Mouse (Mus musculus) embryo, embryonic 11 days (tissue): ENCODE measurements around the gene Usp29.
"Not testable (repeated sequence)": the region's sequence is repeated elsewhere in the genome, so short reads cannot be mapped to it uniquely, and the experiment has no call there.

Experiments used
- DNase-seq: peaks from one replicate; pipeline ENCODE4 v3.0.0-alpha.2; 2015

Gene Usp29

DNA sequence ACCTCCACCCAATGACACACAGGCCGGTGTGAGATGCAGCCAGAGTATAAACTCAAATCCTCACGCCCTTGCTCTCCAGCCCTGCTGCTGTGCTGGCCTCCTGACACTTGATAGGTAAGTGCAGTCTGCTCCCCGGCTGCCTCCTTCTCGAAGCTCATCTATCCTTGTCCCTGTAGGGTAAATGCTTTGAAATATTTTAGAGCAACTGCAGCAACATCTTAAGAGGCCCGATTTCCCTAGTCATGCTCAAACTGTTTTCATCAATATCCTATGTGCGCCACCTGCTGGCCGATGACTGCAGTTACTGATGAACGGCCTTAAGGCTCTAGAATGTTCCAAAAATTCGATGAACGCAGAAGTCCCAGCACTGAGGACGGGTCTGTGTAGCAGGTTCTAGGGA, 206.7 kb downstream of the Usp29 start:
- peak; percentile 89 for DNase-seq

DNA sequence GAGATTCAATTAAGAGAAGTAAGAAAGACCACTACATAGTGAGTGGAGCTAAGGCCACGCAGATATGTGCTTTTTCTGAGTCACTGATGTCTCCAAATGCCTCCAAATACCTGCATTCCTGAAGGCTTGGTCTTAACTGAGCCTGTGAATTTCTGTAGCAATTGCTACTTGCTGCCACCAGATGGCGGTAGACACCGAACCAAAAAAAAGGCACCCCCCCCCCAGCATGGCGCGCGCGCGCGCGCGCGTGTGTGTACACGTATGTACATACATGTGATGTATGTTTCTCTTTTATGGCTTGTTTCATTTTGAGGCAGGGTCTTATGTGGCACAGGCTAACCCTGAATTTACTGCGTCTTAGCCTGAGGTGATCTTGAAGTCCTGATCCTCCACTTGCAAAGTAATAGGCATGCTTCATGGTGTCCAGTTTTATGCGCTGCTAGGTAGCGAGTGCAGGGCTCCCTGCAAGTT, 210.4 kb downstream of the Usp29 start:
- DNase-seq = peak; percentile 70

DNA sequence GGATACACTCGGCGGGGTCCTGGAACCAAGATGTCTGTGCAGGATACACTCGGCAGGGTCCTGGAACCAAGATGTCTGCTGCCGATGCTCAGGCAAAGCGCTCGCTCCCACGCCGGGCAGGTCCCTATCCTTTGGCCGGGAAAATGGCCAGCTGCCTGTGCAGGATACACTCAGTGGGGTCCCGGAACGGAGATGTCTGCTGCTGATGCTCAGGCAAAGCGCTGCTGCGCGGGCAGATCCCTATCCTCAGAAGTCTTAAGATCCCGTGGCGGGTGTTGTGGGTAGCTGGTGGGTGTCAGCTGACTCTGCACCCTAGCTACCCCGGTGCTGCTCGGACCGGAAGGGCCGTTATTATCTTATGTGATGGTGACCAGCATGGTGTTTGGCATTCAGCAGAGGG, 217.7 kb downstream of the Usp29 start:
- DNase-seq = not testable (repeated sequence)

DNA sequence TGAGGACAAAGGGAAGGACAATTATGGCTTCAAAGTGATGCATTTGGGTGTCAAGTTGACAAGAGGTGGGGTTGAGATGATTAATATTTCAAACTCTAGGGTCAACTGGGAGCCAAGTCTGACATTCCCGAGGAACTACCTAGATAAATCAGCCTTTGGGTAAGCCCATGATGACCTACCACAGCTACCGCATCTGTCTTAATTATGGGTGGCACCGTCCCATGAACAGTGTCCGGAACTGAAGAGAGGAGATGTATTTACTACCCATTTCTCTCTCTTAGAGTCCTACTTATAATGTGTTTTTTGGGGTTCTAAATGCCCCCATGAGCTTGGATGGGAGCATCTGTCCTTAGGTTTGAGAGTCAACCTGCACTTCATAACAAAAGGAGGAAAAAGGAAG, 226.2 kb downstream of the Usp29 start:
- no peak for DNase-seq

DNA sequence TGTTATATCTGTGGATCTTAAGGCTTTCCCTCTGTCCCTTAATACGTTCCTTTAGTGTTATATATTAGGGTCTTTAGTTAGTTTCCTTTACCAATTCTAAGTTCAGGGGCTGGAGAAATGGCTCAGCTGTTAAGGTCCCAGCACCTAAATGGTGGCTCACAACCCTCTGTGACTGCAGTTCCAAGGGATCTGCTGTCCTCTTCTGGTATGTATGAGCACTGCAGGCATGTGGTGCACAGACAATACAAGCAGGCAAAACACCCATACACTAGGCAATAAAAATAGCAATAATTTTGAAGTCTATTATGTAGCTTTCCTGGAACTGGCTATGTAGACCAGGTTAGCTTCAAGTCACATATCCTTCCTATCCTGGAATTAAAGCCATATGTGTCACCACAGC, 228.2 kb downstream of the Usp29 start:
- DNase-seq = no peak

DNA sequence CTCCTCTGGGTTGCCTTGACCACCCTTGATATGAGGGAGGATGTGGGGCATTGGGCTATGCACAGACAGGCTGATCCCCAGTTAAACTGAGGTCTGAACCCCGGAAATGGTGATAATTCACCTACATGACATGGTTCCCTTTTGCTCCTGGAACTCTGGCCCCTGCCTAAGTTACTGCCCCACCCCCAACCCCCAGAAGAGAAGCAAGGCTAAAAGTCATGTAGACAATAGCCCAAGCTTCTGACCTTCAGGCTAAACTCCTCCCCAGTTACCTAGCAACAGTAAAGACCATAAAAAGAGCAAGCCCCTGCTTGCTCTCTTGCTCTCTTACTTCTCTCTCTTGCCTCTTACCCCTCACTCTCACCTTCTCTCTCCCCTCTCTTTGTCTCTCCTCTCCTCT, 243.2 kb downstream of the Usp29 start:
- DNase-seq = no peak

DNA sequence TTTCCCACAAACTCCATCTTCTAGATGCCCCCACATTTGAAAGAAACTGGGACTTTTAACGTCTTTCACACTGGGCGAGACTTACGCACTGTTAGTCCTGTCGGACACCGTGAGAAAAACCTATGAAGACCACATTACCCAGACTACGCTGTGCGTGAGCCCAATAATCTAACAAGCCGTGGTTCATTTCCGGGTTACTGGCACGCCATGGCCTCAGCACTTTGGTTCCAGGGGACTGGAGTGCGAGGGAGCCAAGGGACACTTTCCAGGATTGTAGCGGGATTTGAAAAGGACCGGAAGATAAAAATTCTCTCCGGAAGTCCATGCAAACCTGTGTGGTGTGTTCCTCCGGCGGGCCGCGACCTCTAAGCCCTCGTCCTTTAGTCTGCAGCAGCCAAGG, 246.5 kb downstream of the Usp29 start:
- DNase-seq = no peak

DNA sequence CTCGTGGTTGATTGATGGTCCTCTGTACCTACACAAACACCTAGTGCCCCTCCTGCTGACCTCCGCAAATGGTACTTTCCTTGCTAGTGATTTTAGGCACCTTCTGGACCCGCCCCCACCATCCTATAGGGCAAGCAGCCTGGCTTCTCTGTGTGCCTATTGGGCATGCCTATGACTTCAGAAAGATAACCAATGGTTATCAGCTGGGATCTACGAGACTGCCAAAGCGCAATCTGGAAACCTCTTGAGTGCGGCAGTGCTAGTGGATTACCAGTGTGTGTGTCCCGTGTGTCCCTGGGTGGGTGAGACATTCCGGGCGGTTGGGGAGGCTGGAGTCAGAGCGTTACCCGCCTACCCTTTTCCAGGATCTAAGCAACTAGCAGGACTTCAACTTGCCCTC, 264.9 kb downstream of the Usp29 start, which contains the start of gene Aurkc:
Gene Aurkc (plus strand): TSS at position 50 of the 400 bp plus-strand sequence.
- not testable (repeated sequence) for DNase-seq

DNA sequence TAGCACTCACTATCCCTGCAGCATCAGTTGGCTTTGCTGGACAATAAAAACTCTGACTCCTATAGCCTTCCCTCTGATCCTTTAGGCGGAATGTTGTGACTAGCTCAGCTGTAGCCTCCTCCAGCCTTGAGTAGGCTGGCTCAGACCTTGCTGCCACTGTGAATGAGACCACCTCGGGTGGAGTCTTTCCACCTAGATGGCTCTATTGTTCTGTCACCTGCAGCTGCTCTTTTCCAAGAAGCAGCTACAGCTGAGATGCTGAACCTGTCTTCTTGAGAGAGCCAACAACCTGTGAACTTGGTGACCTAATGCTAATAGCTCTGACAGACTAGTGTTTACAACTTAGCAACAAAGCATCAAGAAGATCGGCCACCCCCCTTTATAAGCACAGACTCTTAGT, 268.5 kb downstream of the Usp29 start:
- DNase-seq = not testable (repeated sequence)

DNA sequence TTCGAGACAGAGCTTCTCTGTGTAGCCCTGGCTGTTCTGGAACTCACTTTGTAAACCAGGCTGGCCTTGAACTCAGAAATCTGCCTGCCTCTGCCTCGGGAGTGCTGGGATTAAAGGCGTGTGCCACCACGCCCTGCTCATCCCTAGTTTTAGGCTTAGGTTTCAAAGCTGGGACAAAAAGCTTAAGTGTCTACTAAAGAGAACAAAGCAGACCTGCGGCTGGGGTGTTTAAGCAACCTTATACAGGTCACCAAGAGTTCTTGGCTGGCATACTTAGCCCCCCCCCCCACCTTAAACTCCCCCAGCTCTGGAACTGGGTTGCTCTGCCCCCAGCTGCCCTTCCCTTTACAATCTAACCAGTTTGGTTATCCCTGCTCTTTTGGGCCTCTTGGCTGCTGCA, 275.1 kb downstream of the Usp29 start:
- not testable (repeated sequence) for DNase-seq
